ENCODE assay signal across 11 mouse cellular contexts in the genomic region with DNA sequence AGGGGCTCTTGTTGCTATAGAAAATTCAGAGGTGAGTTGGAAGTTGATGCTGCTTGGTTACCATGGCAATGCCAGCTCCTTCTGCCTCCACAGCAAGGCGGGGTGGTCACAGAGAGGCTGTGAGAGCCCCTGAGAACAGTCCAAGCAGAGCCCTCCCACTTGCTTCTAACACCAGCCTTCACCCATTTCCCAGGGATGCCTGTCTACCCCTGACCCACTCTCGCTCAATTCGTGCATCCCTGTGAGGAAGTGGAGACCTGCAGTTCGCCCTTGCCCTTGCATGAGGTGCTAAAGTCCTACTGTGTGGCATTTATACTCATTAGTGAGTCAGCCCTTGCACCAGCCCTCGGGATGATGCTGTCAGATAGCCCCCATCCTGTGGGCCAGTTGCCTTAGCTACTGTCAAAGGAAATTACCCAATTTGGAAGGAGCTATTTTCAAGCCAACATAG.
DNase-seq lines count a peak whose midpoint lies in the region; ATAC-seq lines count a peak whose summit lies in the region.
"Had no signal": no experiment of that assay in that cellular context is flagged by ENCODE, and none has a peak within 500 bp of the region (broad histone marks: within the 10 kb centered on the region; RNA-seq: fewer than 3 reads in every experiment).

No protein-coding gene starts in this region.

- no peak overlapping the region for H3K4me3 ChIP-seq in hindbrain, embryonic 11.5 days (ENCODE audit: low read depth, low read length)
- no peak overlapping the region for H3K4me3 ChIP-seq in hindbrain, embryonic 10.5 days
- no peak overlapping the region for H3K4me3 ChIP-seq in midbrain, embryonic 12.5 days
- H3K4me3 ChIP-seq in intestine, embryonic 15.5 days (replicated peaks) = no peak overlapping the region
- H3K4me3 ChIP-seq: embryonic facial prominence, embryonic 10.5 days; heart, embryonic 12.5 days had no signal

- H3K9me3 ChIP-seq in hindbrain, embryonic 11.5 days (ENCODE audit: control insufficient read depth, low read length) = no peaks in the 10 kb centered on the region
- no peaks in the 10 kb centered on the region for H3K9me3 ChIP-seq in hindbrain, embryonic 10.5 days
- no peaks in the 10 kb centered on the region for H3K9me3 ChIP-seq in midbrain, embryonic 12.5 days
- H3K9me3 ChIP-seq in intestine, embryonic 15.5 days = no peaks in the 10 kb centered on the region
- H3K9me3 ChIP-seq: embryonic facial prominence, embryonic 10.5 days; heart, embryonic 12.5 days had no signal

- no peak overlapping the region for H3K9ac ChIP-seq in hindbrain, embryonic 11.5 days (ENCODE audit: low read depth, low read length)
- no peak overlapping the region for H3K9ac ChIP-seq in midbrain, embryonic 12.5 days (replicated peaks)
- H3K9ac ChIP-seq in intestine, embryonic 15.5 days = no peak overlapping the region
- H3K9ac ChIP-seq: heart, embryonic 12.5 days had no signal

- peaks cover 2% of the 10 kb centered on the region; the same call in 1 of the 2 replicates for H3K4me1 ChIP-seq in hindbrain, embryonic 11.5 days (replicated peaks; ENCODE audit: control insufficient read depth, insufficient read depth, low read length)
- peaks cover 44% of the 10 kb centered on the region for H3K4me1 ChIP-seq in hindbrain, embryonic 10.5 days (replicated peaks)
- peaks cover 25% of the 10 kb centered on the region for H3K4me1 ChIP-seq in midbrain, embryonic 12.5 days
- H3K4me1 ChIP-seq in intestine, embryonic 15.5 days (replicated peaks) = no peaks in the 10 kb centered on the region
- H3K4me1 ChIP-seq: heart, embryonic 12.5 days had no signal

- DNase-seq in hindbrain, embryonic 11.5 days (ENCODE audit: low spot score) = no peak
- DNase-seq in hindbrain, embryonic 10.5 days (ENCODE audit: low spot score) = no peak
- DNase-seq in frontal cortex, postnatal 25 days (ENCODE audit: low spot score in 2 of 2) = peak; percentile 31 to 36
- peak; percentile 71 for DNase-seq in right cerebral cortex, postnatal 25 days
- DNase-seq in kidney, adult 18-20 months = no peak
- no peak for DNase-seq in B cell, adult 2 months
- DNase-seq: kidney, adult 11 months had no signal

- 47% methylated on average over 5 of the region's 5 CpGs for WGBS in hindbrain, embryonic 11.5 days
- 59% methylated on average over 5 of the region's 5 CpGs for WGBS in hindbrain, embryonic 10.5 days
- WGBS in midbrain, embryonic 12.5 days = 43% methylated on average over 5 of the region's 5 CpGs
- WGBS in intestine, embryonic 15.5 days = 38% methylated on average over 5 of the region's 5 CpGs

- no peaks in the 10 kb centered on the region for H3K36me3 ChIP-seq in hindbrain, embryonic 11.5 days (ENCODE audit: control insufficient read depth, insufficient read depth, low read length)
- no peaks in the 10 kb centered on the region for H3K36me3 ChIP-seq in hindbrain, embryonic 10.5 days
- H3K36me3 ChIP-seq in midbrain, embryonic 12.5 days = no peaks in the 10 kb centered on the region
- no peaks in the 10 kb centered on the region for H3K36me3 ChIP-seq in intestine, embryonic 15.5 days
- H3K36me3 ChIP-seq: embryonic facial prominence, embryonic 10.5 days; heart, embryonic 12.5 days had no signal

- no peaks in the 10 kb centered on the region for H3K27me3 ChIP-seq in hindbrain, embryonic 11.5 days (ENCODE audit: control insufficient read depth, insufficient read depth, low read length)
- no peaks in the 10 kb centered on the region for H3K27me3 ChIP-seq in hindbrain, embryonic 10.5 days (ENCODE audit: insufficient read depth, poor library complexity, severe bottlenecking)
- H3K27me3 ChIP-seq in midbrain, embryonic 12.5 days = peaks cover 5% of the 10 kb centered on the region; the same call in 1 of the 2 replicates
- no peaks in the 10 kb centered on the region for H3K27me3 ChIP-seq in intestine, embryonic 15.5 days (replicated peaks)
- H3K27me3 ChIP-seq: heart, embryonic 12.5 days had no signal

- H3K27ac ChIP-seq in hindbrain, embryonic 11.5 days (ENCODE audit: low read depth, low read length) = no peak overlapping the region
- no peak overlapping the region for H3K27ac ChIP-seq in hindbrain, embryonic 10.5 days
- H3K27ac ChIP-seq in midbrain, embryonic 12.5 days (replicated peaks) = peak overlapping the region; percentile 30
- H3K27ac ChIP-seq in intestine, embryonic 15.5 days = no peak overlapping the region
- H3K27ac ChIP-seq: embryonic facial prominence, embryonic 10.5 days had no signal

- 0 out of 2 replicates have a peak, but pooled peaks have one; percentile 23 for ATAC-seq in hindbrain, embryonic 11.5 days (ENCODE audit: low FRiP score)
- peak; percentile 44 for ATAC-seq in midbrain, embryonic 12.5 days (ENCODE audit: low FRiP score, low read depth)
- no peak for ATAC-seq in intestine, embryonic 15.5 days

- no peak overlapping the region for H3K4me2 ChIP-seq in hindbrain, embryonic 11.5 days (replicated peaks; ENCODE audit: low read depth, low read length)
- no peak overlapping the region for H3K4me2 ChIP-seq in midbrain, embryonic 12.5 days (replicated peaks)
- no peak overlapping the region for H3K4me2 ChIP-seq in intestine, embryonic 15.5 days (replicated peaks)
- H3K4me2 ChIP-seq: heart, embryonic 12.5 days had no signal

Comparison
In these comparisons a context has a peak if more than half of its experiments do, and no peak if none do; other contexts are left out.
1. DNase-seq: peak in frontal cortex, postnatal 25 days (2 of 2) and right cerebral cortex, postnatal 25 days (single experiment); none in hindbrain, embryonic 11.5 days (single experiment), hindbrain, embryonic 10.5 days (single experiment), kidney, adult 18-20 months (single experiment) and B cell, adult 2 months (0 of 2).